Mouse (Mus musculus) liver, adult 2 months (tissue): ENCODE measurements around the gene Dnaja3.

Experiments used
- CTCF ChIP-seq: fragments of 200-500 bp; IDR thresholded peaks from 2 replicates; pipeline ENCODE4 v1.5.1; 2011; ENCODE audit warnings: low read depth, low read length, control low read depth
- POLR2A ChIP-seq: fragments of 200-500 bp; IDR thresholded peaks from 2 replicates; pipeline ENCODE4 v1.6.1; 2011; ENCODE audit warnings: low read length, control low read depth; ENCODE audit not compliant: insufficient read depth; ENCODE audit errors: extremely low read depth

- TF ChIP-seq POLR2A (no peak), CTCF (no peak)
These were observed 36.9 kb upstream of the Dnaja3 start for GRCm38 (mm10) chr16:4602766-4603452.
